Mouse (Mus musculus) neural tube, embryonic 12.5 days (tissue): Measurements from ENCODE around the gene Mtch1. TPM values are rescaled to one million over a fixed set of nuclear protein-coding genes. Genes with fewer than 3 reads are reported as not detected.

Source experiments
- ATAC-seq: fragments of 200-750 bp; cut with Nextera tagmentation; 2 replicates; pipeline ENCODE4 v1.8.0; 2017; ENCODE audit warnings: low read depth, mild to moderate bottlenecking, moderate TSS enrichment, moderate library complexity; ENCODE audit not compliant: low FRiP score
- H3K27ac ChIP-seq: fragments of 300-500 bp; sonication (generic); 2 replicates; pipeline ENCODE4 v1.5.1; 2016
- H3K27me3 ChIP-seq: fragments of 300-500 bp; sonication (generic); replicated peaks from 2 replicates; pipeline ENCODE4 v1.6.1; 2016; ENCODE audit warnings: mild to moderate bottlenecking
- H3K36me3 ChIP-seq: fragments of 300-500 bp; sonication (generic); 2 replicates; pipeline ENCODE4 v1.6.1; 2016; ENCODE audit warnings: mild to moderate bottlenecking
- H3K4me1 ChIP-seq: fragments of 300-500 bp; sonication (generic); 2 replicates; pipeline ENCODE4 v1.6.1; 2016
- H3K4me2 ChIP-seq: fragments of 300-500 bp; sonication (generic); replicated peaks from 2 replicates; pipeline ENCODE4 v1.6.1; 2016; ENCODE audit warnings: mild to moderate bottlenecking
- H3K4me3 ChIP-seq: fragments of 300-500 bp; sonication (generic); 2 replicates; pipeline ENCODE4 v1.5.1; 2016
- H3K9ac ChIP-seq: fragments of 300-500 bp; sonication (generic); 2 replicates; pipeline ENCODE4 v1.6.1; 2016; ENCODE audit warnings: mild to moderate bottlenecking
- H3K9me3 ChIP-seq: fragments of 300-500 bp; sonication (generic); 2 replicates; pipeline ENCODE4 v1.6.1; 2016; ENCODE audit warnings: mild to moderate bottlenecking
- WGBS: fragments of 180-500 bp; shearing (Covaris S2); methylation state at CpG from one replicate; pipeline ENCODE4 v1.1.7; 2016; 5-methylcytosine and 5-hydroxymethylcytosine counted together
- polyA plus RNA-seq: library from polyadenylated mRNA; unstranded; fragments of >200 nt; fragmentation: Nextera tagmentation; extraction: Ambion mirVana; gene quantifications from 2 replicates; pipeline ENCODE4 v1.2.1, GENCODE M21; 2016

Mtch1 gene
- polyA plus RNA-seq, 1 experiment from 2014 or later = 479 TPM

DNA sequence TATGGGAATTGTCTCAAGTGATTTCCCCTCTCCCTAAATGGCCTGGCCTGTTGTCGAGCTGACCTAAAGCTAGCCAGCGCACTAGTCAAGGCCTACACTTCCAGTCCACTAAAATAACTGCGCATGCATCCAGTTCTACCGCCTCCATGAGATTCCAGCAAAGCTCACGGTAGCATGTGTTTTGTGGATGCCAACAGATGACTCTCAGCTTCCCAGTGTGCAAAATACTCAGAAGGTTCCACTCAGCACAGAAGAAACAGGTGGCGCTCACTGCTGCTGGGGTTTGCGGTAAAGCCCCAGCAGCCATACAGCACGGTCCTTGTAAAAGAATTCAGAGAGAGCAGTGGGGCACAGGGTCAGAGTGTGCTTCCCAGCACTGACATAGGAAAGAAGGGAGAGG, 36.1 kb downstream of the Mtch1 start:
- no peak for ATAC-seq
- no peaks in the 10 kb centered on the region; the same call in 1 of the 2 replicates for H3K4me1 ChIP-seq
- no peak overlapping the region for H3K4me2 ChIP-seq
- no peak overlapping the region for H3K9ac ChIP-seq
- 91% methylated on average over 8 of the region's 8 CpGs for WGBS
- H3K36me3 ChIP-seq = no peaks in the 10 kb centered on the region
- no peak overlapping the region for H3K27ac ChIP-seq
- no peak overlapping the region for H3K4me3 ChIP-seq
- no peaks in the 10 kb centered on the region for H3K27me3 ChIP-seq
- H3K9me3 ChIP-seq = no peaks in the 10 kb centered on the region; the same call in 1 of the 2 replicates

DNA sequence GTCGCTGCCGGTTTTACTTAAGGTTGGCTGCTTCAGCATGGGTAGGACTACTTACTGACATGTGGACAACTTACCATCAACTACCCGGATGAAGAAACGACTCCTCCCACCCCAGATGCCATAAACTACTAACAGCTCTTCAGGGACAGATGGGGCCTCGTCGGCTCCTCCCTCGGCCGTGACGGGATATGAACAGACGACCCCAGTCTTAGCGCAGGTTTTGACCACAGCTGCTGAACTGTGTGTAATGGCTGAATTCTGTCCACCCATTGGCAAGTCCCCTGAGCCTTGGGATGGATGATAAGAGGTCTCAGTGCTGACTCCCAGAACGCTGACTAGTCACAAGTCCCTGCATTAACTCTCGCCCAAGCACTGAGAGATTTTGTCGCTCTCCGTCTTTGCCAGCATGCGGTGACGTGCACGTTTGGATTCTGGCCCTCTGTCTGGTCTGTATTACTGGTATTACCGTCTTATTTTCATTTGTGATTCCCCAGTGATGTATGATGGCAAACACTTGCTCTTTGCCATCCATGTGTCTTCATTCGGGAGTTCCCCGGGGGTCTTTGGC, 37.6 kb downstream of the Mtch1 start:
- Histone ChIP-seq H3K4me2 (no peak overlapping the region), H3K27me3 (no peaks in the 10 kb centered on the region), H3K27ac (no peak overlapping the region), H3K9me3 (no peaks in the 10 kb centered on the region; the same call in 1 of the 2 replicates), H3K36me3 (no peaks in the 10 kb centered on the region), H3K4me1 (no peaks in the 10 kb centered on the region; the same call in 1 of the 2 replicates), H3K4me3 (no peak overlapping the region), H3K9ac (no peak overlapping the region)
- no peak for ATAC-seq
- 61% methylated on average over 21 of the region's 21 CpGs for WGBS

DNA sequence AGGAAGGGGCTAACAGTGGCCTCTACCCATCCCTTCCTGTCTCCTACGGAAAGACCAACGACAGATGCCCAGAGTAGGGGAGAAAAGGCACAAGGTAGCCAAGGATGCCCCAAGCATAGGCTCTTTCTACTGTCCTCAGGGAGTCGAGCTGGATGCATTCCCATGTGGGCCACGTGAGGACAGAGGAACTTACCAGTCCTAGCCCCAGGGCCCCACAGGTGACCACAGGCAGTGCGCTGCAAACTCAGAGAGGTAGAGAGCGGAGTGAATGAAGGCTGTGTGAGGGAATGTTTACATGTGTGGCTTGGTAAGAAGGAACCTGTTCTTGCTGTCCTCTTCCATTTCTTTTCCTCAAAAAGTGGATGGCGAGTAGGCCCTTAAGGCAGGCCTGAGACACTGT, 41.9 kb downstream of the Mtch1 start:
- WGBS = 70% methylated on average over 7 of the region's 7 CpGs
- H3K9me3 ChIP-seq = no peaks in the 10 kb centered on the region
- peaks cover 4% of the 10 kb centered on the region for H3K4me1 ChIP-seq
- no peak overlapping the region for H3K9ac ChIP-seq
- no peak for ATAC-seq
- H3K4me3 ChIP-seq = no peak overlapping the region
- H3K27ac ChIP-seq = no peak overlapping the region
- H3K27me3 ChIP-seq = no peaks in the 10 kb centered on the region; the same call in 1 of the 2 replicates
- H3K36me3 ChIP-seq = peaks cover 16% of the 10 kb centered on the region
- H3K4me2 ChIP-seq = no peak overlapping the region

DNA sequence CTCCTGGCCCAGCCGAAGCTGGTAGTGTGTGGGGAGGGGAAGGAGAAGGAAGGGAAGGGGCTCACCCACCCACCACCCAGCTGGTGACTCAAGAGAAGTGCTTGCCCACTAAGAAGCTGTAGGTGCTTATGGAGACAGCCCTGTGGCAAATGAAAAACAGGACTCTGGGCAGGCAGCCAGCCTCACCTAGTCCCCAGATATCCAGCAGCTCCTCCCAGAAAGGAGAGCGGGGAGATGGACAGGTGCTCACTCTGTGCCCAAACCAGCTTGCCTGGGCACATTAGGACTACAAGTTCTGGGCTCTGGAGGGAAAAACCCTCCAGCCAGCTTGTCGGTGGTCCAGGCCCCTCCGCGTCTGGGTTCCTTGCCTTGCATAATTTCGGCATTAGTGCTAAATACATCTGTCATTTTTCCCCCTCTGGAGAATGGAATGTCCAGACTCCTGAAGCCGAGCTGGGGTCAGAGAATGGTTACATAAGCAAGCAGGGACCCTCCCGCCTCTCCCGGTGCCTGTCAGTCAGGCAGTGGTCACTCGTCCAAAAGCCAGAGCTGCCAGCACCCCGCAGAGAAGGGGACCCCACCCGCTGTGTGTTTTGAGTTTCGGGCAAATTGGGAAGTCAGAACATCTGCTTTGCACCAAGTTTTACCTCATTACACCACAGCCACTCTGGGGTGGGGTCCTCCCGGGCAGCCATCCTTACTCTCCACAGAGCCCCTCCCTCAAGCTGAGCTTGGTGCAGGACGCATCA, 42.5 kb downstream of the Mtch1 start:
- no peaks in the 10 kb centered on the region for H3K9me3 ChIP-seq
- no peak overlapping the region for H3K27ac ChIP-seq
- H3K4me2 ChIP-seq = no peak overlapping the region; the same call in 1 of the 2 replicates
- peaks cover 20% of the 10 kb centered on the region for H3K36me3 ChIP-seq
- ATAC-seq = no peak
- no peaks in the 10 kb centered on the region; the same call in 1 of the 2 replicates for H3K27me3 ChIP-seq
- no peak overlapping the region for H3K9ac ChIP-seq
- H3K4me1 ChIP-seq = peaks cover 4% of the 10 kb centered on the region
- 37% methylated on average over 15 of the region's 15 CpGs for WGBS
- no peak overlapping the region for H3K4me3 ChIP-seq

DNA sequence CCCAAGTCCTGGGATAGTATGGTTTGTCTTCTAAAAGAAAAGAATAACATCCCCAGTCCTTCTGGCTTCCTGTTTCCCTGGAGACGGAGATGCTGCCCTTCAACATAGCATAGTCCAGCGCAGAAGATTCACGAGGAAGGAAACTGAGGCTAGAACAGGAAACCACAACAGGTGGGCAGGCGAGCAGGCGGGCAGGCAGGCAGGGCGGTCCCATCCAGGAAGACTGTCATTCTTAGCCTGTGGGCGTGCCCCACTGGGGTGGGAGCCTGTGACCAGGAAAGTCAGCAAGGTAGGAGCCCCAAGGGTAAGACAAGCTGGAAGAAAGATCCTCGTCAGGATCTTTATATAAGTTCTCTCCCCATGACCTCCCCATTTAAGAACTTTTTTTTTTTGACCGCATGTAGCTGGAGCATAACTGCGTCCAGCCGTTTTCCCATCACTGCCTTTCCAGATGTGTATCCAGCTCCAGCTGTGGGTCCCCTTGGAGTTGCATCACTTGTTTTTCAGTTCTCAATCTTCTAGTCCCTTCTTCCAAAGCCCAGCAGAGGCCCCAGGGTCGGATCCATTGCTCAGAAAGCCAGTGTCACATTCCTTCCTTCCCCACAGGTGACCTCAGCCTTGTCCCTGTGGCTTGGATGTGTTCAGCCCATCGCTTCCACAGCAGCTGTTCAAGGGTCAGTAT, 43.2 kb downstream of the Mtch1 start:
- no peak overlapping the region for H3K4me2 ChIP-seq
- H3K4me3 ChIP-seq = no peak overlapping the region
- H3K36me3 ChIP-seq = peaks cover 27% of the 10 kb centered on the region
- H3K27ac ChIP-seq = no peak overlapping the region
- ATAC-seq = no peak
- H3K27me3 ChIP-seq = no peaks in the 10 kb centered on the region; the same call in 1 of the 2 replicates
- no peak overlapping the region for H3K9ac ChIP-seq
- H3K4me1 ChIP-seq = peaks cover 4% of the 10 kb centered on the region
- H3K9me3 ChIP-seq = no peaks in the 10 kb centered on the region
- WGBS = 72% methylated on average over 13 of the region's 13 CpGs

DNA sequence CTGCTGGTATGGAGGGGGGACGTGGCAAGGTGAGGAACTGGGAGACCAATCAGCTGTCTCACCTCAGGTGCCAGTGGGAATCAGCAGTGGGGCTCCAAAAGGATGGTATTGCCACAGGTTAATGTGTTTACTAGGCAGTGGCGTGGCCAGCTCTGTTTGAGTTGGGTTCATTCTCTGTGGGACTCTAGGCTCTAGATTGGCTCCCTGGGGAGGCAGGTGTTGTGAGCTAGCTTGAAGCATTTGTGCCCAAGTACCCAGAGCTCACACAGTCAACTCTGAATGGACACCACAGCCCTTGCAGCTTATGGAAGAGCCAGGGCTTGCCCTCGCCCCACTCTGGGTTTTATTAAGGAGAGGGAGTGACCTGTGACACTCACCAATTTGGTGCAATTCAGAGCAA, 43.9 kb downstream of the Mtch1 start:
- Histone ChIP-seq H3K4me1 (peaks cover 4% of the 10 kb centered on the region), H3K9me3 (no peaks in the 10 kb centered on the region), H3K4me2 (no peak overlapping the region), H3K36me3 (peaks cover 31% of the 10 kb centered on the region), H3K27ac (no peak overlapping the region), H3K27me3 (no peaks in the 10 kb centered on the region; the same call in 1 of the 2 replicates), H3K4me3 (no peak overlapping the region), H3K9ac (no peak overlapping the region)
- WGBS = 65% methylated on average over 3 of the region's 3 CpGs
- no peak for ATAC-seq

DNA sequence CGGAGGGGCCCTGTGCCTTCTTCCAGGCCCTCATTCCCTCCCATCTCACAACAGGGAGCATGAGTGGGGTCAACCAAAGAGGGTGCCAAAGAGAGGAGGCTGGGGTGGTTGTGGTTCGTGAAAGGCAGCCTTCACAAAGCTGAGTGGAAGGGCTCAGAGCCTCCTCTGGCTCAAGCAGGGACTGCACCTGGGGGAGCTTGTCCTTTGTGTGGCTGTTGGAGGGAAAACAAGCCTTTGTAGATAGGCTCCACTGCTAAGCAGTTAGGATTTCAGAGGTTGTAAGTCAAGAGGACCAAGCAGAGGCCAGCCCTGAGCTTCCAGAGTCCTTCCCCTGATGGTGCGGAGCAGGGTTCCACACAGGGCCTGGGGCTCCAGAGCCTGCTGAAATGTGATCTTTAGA, 44.6 kb downstream of the Mtch1 start:
- Histone ChIP-seq H3K4me2 (no peak overlapping the region), H3K4me3 (no peak overlapping the region), H3K27ac (no peak overlapping the region), H3K4me1 (peaks cover 4% of the 10 kb centered on the region), H3K9ac (no peak overlapping the region), H3K36me3 (peaks cover 35% of the 10 kb centered on the region), H3K27me3 (no peaks in the 10 kb centered on the region; the same call in 1 of the 2 replicates), H3K9me3 (no peaks in the 10 kb centered on the region)
- ATAC-seq = no peak
- WGBS = 46% methylated on average over 3 of the region's 3 CpGs

DNA sequence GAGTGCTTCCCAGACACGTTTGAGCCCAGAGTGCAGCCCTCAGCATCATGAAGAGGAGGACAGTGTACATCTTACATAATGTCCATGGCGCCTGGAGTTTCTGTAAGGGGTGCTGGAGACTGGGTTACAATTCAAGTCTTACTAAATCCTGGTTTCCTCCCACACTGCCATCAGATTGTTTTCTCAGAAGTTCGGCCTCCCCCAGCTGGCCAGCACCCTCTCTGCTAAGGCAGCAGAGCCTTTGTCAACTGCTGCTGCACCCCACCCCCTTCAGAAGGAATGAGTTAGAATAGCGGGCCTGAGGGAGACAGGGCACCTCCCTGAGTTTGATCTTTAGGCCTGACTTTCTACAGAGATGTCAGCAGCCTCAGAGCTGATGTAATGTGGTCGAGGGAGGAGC, 45.6 kb downstream of the Mtch1 start:
- Histone ChIP-seq H3K4me1 (peaks cover 4% of the 10 kb centered on the region), H3K4me2 (no peak overlapping the region), H3K4me3 (no peak overlapping the region), H3K9me3 (no peaks in the 10 kb centered on the region), H3K36me3 (peaks cover 42% of the 10 kb centered on the region), H3K27ac (no peak overlapping the region), H3K9ac (no peak overlapping the region), H3K27me3 (no peaks in the 10 kb centered on the region; the same call in 1 of the 2 replicates)
- 77% methylated on average over 5 of the region's 5 CpGs for WGBS
- no peak for ATAC-seq

DNA sequence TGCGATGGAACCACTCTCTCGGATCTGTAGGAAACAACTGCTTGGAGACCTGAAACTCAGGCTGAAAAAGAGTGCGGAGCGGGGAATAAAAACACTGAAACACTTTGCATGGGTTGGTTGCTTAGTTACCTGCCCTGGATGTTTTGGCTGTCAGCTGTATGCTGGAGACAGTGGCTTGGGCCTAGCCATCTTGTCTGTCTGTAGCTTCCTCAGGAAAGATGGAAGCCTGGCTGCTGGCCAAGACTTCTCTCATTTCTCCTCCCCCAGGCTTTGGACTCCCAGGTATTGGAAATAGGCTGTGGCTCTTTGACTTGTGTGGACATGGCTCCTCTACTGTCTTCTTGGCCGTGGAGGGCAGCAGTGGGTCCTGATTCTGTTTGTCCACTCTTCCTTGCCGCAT, 46.3 kb downstream of the Mtch1 start:
- Histone ChIP-seq H3K4me2 (no peak overlapping the region), H3K4me3 (no peak overlapping the region), H3K4me1 (peaks cover 4% of the 10 kb centered on the region), H3K36me3 (peaks cover 46% of the 10 kb centered on the region), H3K27me3 (no peaks in the 10 kb centered on the region; the same call in 1 of the 2 replicates), H3K27ac (no peak overlapping the region), H3K9ac (no peak overlapping the region), H3K9me3 (no peaks in the 10 kb centered on the region)
- 97% methylated on average over 6 of the region's 6 CpGs for WGBS
- ATAC-seq = no peak

DNA sequence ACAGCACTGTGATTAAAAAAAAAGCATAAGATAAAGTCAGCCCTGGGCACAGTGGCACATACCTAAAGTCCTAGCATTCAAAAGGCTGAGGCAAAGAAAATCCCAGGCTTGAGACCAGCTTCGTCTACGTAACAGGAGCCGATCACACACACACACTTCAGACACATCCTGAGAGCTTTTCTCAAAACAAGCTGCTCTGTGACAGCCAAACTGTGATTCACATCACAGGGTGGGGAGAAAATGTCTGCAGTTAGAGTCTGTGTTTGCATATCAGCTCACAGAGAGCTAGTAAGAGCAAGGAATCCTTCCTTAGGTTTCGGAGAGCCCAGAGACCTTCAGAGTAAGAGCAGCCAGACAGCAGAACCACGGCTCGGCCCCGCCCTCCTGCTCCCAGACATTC, 46.8 kb downstream of the Mtch1 start:
- H3K9ac ChIP-seq = no peak overlapping the region
- no peak overlapping the region for H3K27ac ChIP-seq
- no peak for ATAC-seq
- no peak overlapping the region for H3K4me2 ChIP-seq
- H3K9me3 ChIP-seq = no peaks in the 10 kb centered on the region
- no peaks in the 10 kb centered on the region; the same call in 1 of the 2 replicates for H3K27me3 ChIP-seq
- H3K36me3 ChIP-seq = peaks cover 50% of the 10 kb centered on the region
- WGBS = 96% methylated on average over 7 of the region's 7 CpGs
- no peak overlapping the region for H3K4me3 ChIP-seq
- H3K4me1 ChIP-seq = peaks cover 4% of the 10 kb centered on the region

DNA sequence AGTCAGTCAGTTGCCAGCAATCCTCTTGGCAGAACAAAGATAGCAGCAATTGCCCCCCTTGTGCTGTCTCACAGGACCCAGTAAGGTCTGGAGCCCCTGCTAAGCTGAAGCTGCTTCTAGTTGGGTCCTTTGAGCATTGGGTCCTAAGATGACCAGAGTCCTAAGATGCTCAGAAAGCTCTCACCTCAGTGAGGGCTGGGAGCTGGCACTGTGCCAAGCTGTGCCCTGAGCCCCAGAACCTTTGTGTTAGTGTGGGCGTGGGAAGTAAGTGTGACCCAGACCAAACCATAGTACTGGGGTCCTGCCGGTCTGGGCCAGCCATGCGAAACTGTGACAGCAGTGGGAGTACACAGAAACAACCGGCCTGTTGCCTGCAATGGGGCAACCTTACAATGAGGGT, 48.5 kb downstream of the Mtch1 start:
- 93% methylated on average over 4 of the region's 4 CpGs for WGBS
- peaks cover 65% of the 10 kb centered on the region for H3K36me3 ChIP-seq

DNA sequence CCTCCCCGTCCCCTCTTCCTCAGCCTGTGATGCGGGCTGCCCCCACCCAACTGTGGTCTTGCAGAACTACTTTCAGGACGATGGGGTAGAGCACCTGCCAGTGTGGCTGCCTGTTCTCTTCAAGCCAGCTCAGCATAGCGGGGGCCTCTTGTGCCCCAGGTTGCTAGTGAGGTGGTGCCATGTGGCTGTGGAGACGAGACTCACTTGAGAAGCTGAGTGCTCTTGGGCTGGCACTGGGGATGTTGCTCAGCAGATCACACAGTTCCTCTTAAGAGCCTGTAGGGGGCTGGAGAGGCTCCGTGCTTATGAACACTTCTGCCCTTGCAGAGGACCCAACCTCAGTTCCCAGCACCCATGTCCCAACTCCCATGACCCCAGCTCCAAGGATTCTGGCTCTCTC, 49.9 kb downstream of the Mtch1 start:
- 89% methylated on average over 6 of the region's 6 CpGs for WGBS

More for the DNA sequence above, 48.5 kb downstream of the Mtch1 start:
- no peaks in the 10 kb centered on the region; the same call in 1 of the 2 replicates for H3K27me3 ChIP-seq
- no peak overlapping the region for H3K4me3 ChIP-seq
- no peak overlapping the region for H3K27ac ChIP-seq
- ATAC-seq = no peak
- H3K9me3 ChIP-seq = no peaks in the 10 kb centered on the region
- H3K9ac ChIP-seq = no peak overlapping the region
- H3K4me2 ChIP-seq = no peak overlapping the region
- peaks cover 4% of the 10 kb centered on the region for H3K4me1 ChIP-seq

More for the DNA sequence above, 49.9 kb downstream of the Mtch1 start:
- H3K9ac ChIP-seq = no peak overlapping the region
- peaks cover 73% of the 10 kb centered on the region for H3K36me3 ChIP-seq
- H3K4me2 ChIP-seq = no peak overlapping the region
- H3K4me3 ChIP-seq = no peak overlapping the region
- H3K27me3 ChIP-seq = no peaks in the 10 kb centered on the region
- peaks cover under 1% of the 10 kb centered on the region; the same call in 1 of the 2 replicates for H3K4me1 ChIP-seq
- no peak for ATAC-seq
- H3K9me3 ChIP-seq = no peaks in the 10 kb centered on the region
- no peak overlapping the region for H3K27ac ChIP-seq
